9 mouse cellular contexts compared by ENCODE assay signal in the genomic region with DNA sequence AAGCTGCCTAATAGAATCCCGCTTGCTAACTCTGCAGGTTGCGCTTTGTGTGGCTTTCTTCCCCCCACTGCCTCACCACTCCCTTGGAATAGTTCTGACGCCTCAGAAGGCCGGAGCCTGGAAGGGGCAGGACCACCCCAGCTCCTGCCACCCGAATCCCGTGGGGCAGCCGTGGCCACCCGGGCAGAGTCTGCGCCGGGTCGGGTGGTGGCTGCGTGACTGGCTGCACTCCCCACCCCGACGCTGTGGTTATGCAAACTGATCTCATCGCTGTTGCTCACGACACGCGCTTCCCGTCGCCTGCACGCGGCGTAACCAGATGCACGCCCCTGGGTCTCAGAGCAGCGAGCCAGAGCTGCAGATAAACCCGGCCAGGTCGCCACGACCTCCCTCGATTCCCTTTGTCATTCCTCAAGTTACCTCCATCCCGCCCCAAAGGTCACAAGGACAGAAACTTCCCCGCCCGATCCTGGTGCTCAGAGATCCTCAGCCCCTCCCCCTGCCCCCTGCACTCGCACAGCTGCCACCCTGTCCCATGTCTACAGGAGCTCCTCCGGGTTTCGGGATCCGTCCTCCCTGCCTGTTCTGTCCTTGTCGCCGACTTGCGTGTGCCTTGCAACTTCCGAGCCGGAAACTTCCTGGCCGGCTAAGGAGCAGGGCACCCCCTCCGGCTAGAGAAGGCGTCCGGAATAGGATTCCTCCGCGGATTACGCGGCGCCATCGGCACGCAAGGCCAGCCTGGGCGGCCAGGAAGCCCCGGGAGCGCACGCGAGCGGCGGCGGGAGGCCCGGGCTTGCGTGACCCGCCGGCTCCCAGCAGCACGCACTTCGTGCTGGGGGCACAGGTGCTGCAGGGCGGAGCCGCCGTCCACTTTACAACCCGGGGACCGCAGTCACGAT. TPM values are rescaled to one million over a fixed set of nuclear protein-coding genes. Genes with fewer than 3 reads are reported as not detected.
A peak's percentile ranks its signal among the peaks of the same experiment; 100 is the strongest.
DNase-seq lines count a peak whose midpoint lies in the region; ATAC-seq and TF ChIP-seq lines count a peak whose summit lies in the region.
"Had no signal": no experiment of that assay in that cellular context is flagged by ENCODE, and none has a peak within 500 bp of the region (broad histone marks: within the 10 kb centered on the region; RNA-seq: fewer than 3 reads in every experiment).

No protein-coding gene starts in this region.

- peak overlapping the region; percentile 97 for H3K4me2 ChIP-seq in embryonic facial prominence, embryonic 15.5 days (replicated peaks)
- peak overlapping the region; percentile 92 for H3K4me2 ChIP-seq in heart, embryonic 13.5 days
- H3K4me2 ChIP-seq in kidney, postnatal 0 days (ENCODE audit: low read length): peak overlapping the region; percentile 97
- H3K4me2 ChIP-seq in liver, embryonic 13.5 days: peak overlapping the region; percentile 79
- H3K4me2 ChIP-seq in stomach, embryonic 14.5 days (replicated peaks; ENCODE audit: low read depth, low read length): peak overlapping the region; percentile 87

- no peaks in the 10 kb centered on the region for H3K9me3 ChIP-seq in embryonic facial prominence, embryonic 15.5 days (replicated peaks)
- H3K9me3 ChIP-seq in heart, embryonic 13.5 days: no peaks in the 10 kb centered on the region
- H3K9me3 ChIP-seq in kidney, postnatal 0 days (replicated peaks; ENCODE audit: low read length): no peaks in the 10 kb centered on the region
- H3K9me3 ChIP-seq in liver, embryonic 13.5 days (replicated peaks): no peaks in the 10 kb centered on the region
- no peaks in the 10 kb centered on the region for H3K9me3 ChIP-seq in stomach, embryonic 14.5 days (ENCODE audit: control insufficient read depth, low read depth, low read length)
- H3K9me3 ChIP-seq: G1E had no signal

- under 1% methylated on average over 72 of the region's 72 CpGs for WGBS in embryonic facial prominence, embryonic 15.5 days
- under 1% methylated on average over 72 of the region's 72 CpGs for WGBS in heart, embryonic 13.5 days
- under 1% methylated on average over 72 of the region's 72 CpGs for WGBS in kidney, postnatal 0 days
- under 1% methylated on average over 72 of the region's 72 CpGs for WGBS in liver, embryonic 13.5 days (ENCODE audit: insufficient replicate concordance)
- WGBS in stomach, embryonic 14.5 days: under 1% methylated on average over 72 of the region's 72 CpGs

- peak; percentile 84 for ATAC-seq in embryonic facial prominence, embryonic 15.5 days (ENCODE audit: insufficient number of reproducible peaks, low FRiP score, low TSS enrichment, low read depth)
- peak; percentile 68; the same call in 1 of the 2 replicates for ATAC-seq in heart, embryonic 13.5 days (ENCODE audit: extremely low read depth, insufficient number of reproducible peaks, low FRiP score, low TSS enrichment)
- peak; percentile 84 for ATAC-seq in kidney, postnatal 0 days (replicated peaks; ENCODE audit: low FRiP score, low read depth)
- peak; percentile 67 for ATAC-seq in liver, embryonic 13.5 days (ENCODE audit: low read depth)
- ATAC-seq in stomach, embryonic 14.5 days (ENCODE audit: insufficient number of reproducible peaks, insufficient read depth, low FRiP score, low read depth): peak; percentile 78

- peak; percentile 94 for DNase-seq in 3134 (ENCODE audit: extremely low read depth, insufficient read length, low spot score)
- peak; percentile 73 for DNase-seq in adrenal gland, postnatal 25 days
- DNase-seq in kidney, postnatal 0 days (ENCODE audit: low spot score): peak; percentile 76
- DNase-seq in liver, embryonic 13.5 days: peak; percentile 20
- peak; percentile 63 to 76 for DNase-seq in natural killer cell, adult 2 months (ENCODE audit: low spot score in 2 of 2)

- TF ChIP-seq CTCF in kidney, postnatal 0 days (IDR thresholded peaks at IDR 0.05; ENCODE audit: low read depth): no peak; the same call in 1 of the 2 replicates

- peaks cover 11% of the 10 kb centered on the region; the same call in 1 of the 2 replicates for H3K27me3 ChIP-seq in embryonic facial prominence, embryonic 15.5 days
- H3K27me3 ChIP-seq in heart, embryonic 13.5 days (replicated peaks): peaks cover 15% of the 10 kb centered on the region
- H3K27me3 ChIP-seq in kidney, postnatal 0 days (ENCODE audit: insufficient read depth, low read length): 0 out of 2 replicates have a peak, but pooled peaks cover 2% of the 10 kb centered on the region
- peaks cover 47% of the 10 kb centered on the region for H3K27me3 ChIP-seq in liver, embryonic 13.5 days
- H3K27me3 ChIP-seq in stomach, embryonic 14.5 days (ENCODE audit: control insufficient read depth, insufficient read depth, low read length): no peaks in the 10 kb centered on the region

- peaks cover 20% of the 10 kb centered on the region for H3K4me1 ChIP-seq in embryonic facial prominence, embryonic 15.5 days
- peaks cover 9% of the 10 kb centered on the region for H3K4me1 ChIP-seq in heart, embryonic 13.5 days
- no peaks in the 10 kb centered on the region for H3K4me1 ChIP-seq in kidney, postnatal 0 days (replicated peaks; ENCODE audit: insufficient read depth, low read length)
- peaks cover 13% of the 10 kb centered on the region; the same call in 1 of the 2 replicates for H3K4me1 ChIP-seq in liver, embryonic 13.5 days (replicated peaks)
- no peaks in the 10 kb centered on the region for H3K4me1 ChIP-seq in stomach, embryonic 14.5 days (ENCODE audit: control insufficient read depth, insufficient read depth, low read length)

- H3K27ac ChIP-seq in embryonic facial prominence, embryonic 15.5 days (replicated peaks): peak overlapping the region; percentile 77
- H3K27ac ChIP-seq in heart, embryonic 13.5 days (replicated peaks): peak overlapping the region; percentile 85
- peak overlapping the region; percentile 82 for H3K27ac ChIP-seq in kidney, postnatal 0 days
- H3K27ac ChIP-seq in liver, embryonic 13.5 days: no peak overlapping the region
- H3K27ac ChIP-seq in stomach, embryonic 14.5 days (ENCODE audit: low read length): peak overlapping the region; percentile 92

- no peaks in the 10 kb centered on the region for H3K36me3 ChIP-seq in embryonic facial prominence, embryonic 15.5 days
- H3K36me3 ChIP-seq in heart, embryonic 13.5 days: no peaks in the 10 kb centered on the region
- no peaks in the 10 kb centered on the region for H3K36me3 ChIP-seq in kidney, postnatal 0 days (ENCODE audit: insufficient read depth, low read length)
- no peaks in the 10 kb centered on the region for H3K36me3 ChIP-seq in liver, embryonic 13.5 days
- H3K36me3 ChIP-seq in stomach, embryonic 14.5 days (ENCODE audit: control insufficient read depth, insufficient read depth, low read length): no peaks in the 10 kb centered on the region
- H3K36me3 ChIP-seq: G1E had no signal

- H3K9ac ChIP-seq in embryonic facial prominence, embryonic 15.5 days: peak overlapping the region; percentile 60
- peak overlapping the region; percentile 85 for H3K9ac ChIP-seq in heart, embryonic 13.5 days
- peak overlapping the region; percentile 67 for H3K9ac ChIP-seq in kidney, postnatal 0 days (ENCODE audit: low read depth, low read length)
- H3K9ac ChIP-seq in liver, embryonic 13.5 days: peak overlapping the region; percentile 66
- H3K9ac ChIP-seq in stomach, embryonic 14.5 days (replicated peaks; ENCODE audit: low read depth, low read length): peak overlapping the region; percentile 65

- peak overlapping the region; percentile 63 for H3K4me3 ChIP-seq in embryonic facial prominence, embryonic 15.5 days (replicated peaks)
- peak overlapping the region; percentile 71 for H3K4me3 ChIP-seq in heart, embryonic 13.5 days
- peak overlapping the region; percentile 56 for H3K4me3 ChIP-seq in kidney, postnatal 0 days (replicated peaks; ENCODE audit: low read depth, low read length)
- H3K4me3 ChIP-seq in liver, embryonic 13.5 days (replicated peaks): peak overlapping the region; percentile 62
- H3K4me3 ChIP-seq in stomach, embryonic 14.5 days (ENCODE audit: low read depth, low read length): peak overlapping the region; percentile 59

RNA-seq across cellular contexts. Expression of a gene that starts 7.1 kb away (rescaled TPM):
- total RNA-seq in adrenal gland, postnatal 25 days (2021): 2.2 and 5.2 TPM in 2 replicates
- polyA plus RNA-seq in embryonic facial prominence, embryonic 15.5 days (2015; fragmentation: Nextera tagmentation; extraction: Ambion mirVana): 8.1 TPM in 2 replicates
- 5.5 and 6.6 TPM in 2 replicates for polyA plus RNA-seq in heart, embryonic 13.5 days (2015; fragmentation: Nextera tagmentation; extraction: Ambion mirVana)
- 6.9 and 7.1 TPM in 2 replicates for polyA plus RNA-seq in kidney, postnatal 0 days (2015; fragmentation: Nextera tagmentation; extraction: Ambion mirVana)
- 1.3 and 1.5 TPM in 2 replicates for polyA plus RNA-seq in liver, embryonic 13.5 days (2015; fragmentation: Nextera tagmentation; extraction: Ambion mirVana)
- 11.7 and 12.3 TPM in 2 replicates for polyA plus RNA-seq in stomach, embryonic 14.5 days (2014; fragmentation: Nextera tagmentation; extraction: Ambion mirVana)
- polyA plus RNA-seq: G1E had no signal

Comparison
In these comparisons a context has a peak if more than half of its experiments do, and no peak if none do; other contexts are left out.
1. DNase-seq: peak in every context shown above with its lines; median percentile 94 in 3134; 76 in kidney, postnatal 0 days; 73 in adrenal gland, postnatal 25 days; 70 in natural killer cell, adult 2 months; 20 in liver, embryonic 13.5 days.